Mouse (Mus musculus) limb, embryonic 11.5 days (tissue): Measurements from ENCODE around the gene Tpi1. TPM values are rescaled to one million over a fixed set of nuclear protein-coding genes. Genes with fewer than 3 reads are reported as not detected.

Experiments
- ATAC-seq: fragments of 200-750 bp; cut with Nextera tagmentation; 2 replicates; pipeline ENCODE4 v1.8.0; 2017; ENCODE audit warnings: low read depth; ENCODE audit not compliant: insufficient number of reproducible peaks, low FRiP score, low TSS enrichment
- DNase-seq: peaks from one replicate; pipeline ENCODE4 v3.0.0-alpha.2; 2015; ENCODE audit warnings: low spot score
- H3K27ac ChIP-seq: fragments of 300-500 bp; sonication (generic); replicated peaks from 2 replicates; pipeline ENCODE4 v1.5.1; 2014; ENCODE audit warnings: low read depth, mild to moderate bottlenecking, low read length
- H3K27me3 ChIP-seq: fragments of 300-500 bp; sonication (generic); 2 replicates; pipeline ENCODE4 v1.6.1; 2014; ENCODE audit warnings: mild to moderate bottlenecking, low read length, mixed read lengths; ENCODE audit not compliant: control insufficient read depth, insufficient read depth
- H3K36me3 ChIP-seq: fragments of 300-500 bp; sonication (generic); 2 replicates; pipeline ENCODE4 v1.6.1; 2014; ENCODE audit warnings: mild to moderate bottlenecking, low read length, moderate library complexity, mixed read lengths; ENCODE audit not compliant: control insufficient read depth, insufficient read depth
- H3K4me1 ChIP-seq: fragments of 300-500 bp; sonication (generic); 2 replicates; pipeline ENCODE4 v1.6.1; 2014; ENCODE audit warnings: low read length, mixed read lengths; ENCODE audit not compliant: control insufficient read depth, insufficient read depth
- H3K4me2 ChIP-seq: fragments of 300-500 bp; sonication (generic); 2 replicates; pipeline ENCODE4 v1.6.1; 2014; ENCODE audit warnings: low read depth, mild to moderate bottlenecking, moderate library complexity; ENCODE audit not compliant: severe bottlenecking
- H3K4me3 ChIP-seq: fragments of 300-500 bp; sonication (generic); 2 replicates; pipeline ENCODE4 v1.5.1; 2014; ENCODE audit warnings: low read depth, low read length
- H3K9ac ChIP-seq: fragments of 300-500 bp; sonication (generic); 2 replicates; pipeline ENCODE4 v1.6.1; 2014; ENCODE audit warnings: mild to moderate bottlenecking, low read length
- H3K9me3 ChIP-seq: fragments of 300-500 bp; sonication (generic); 2 replicates; pipeline ENCODE4 v1.6.1; 2016; ENCODE audit warnings: low read length; ENCODE audit not compliant: control insufficient read depth
- WGBS: fragments of 180-500 bp; shearing (Covaris S2); extraction: QIAGEN DNeasy Blood & Tissue Kit; methylation state at CpG from one replicate; pipeline ENCODE4 v1.1.7; 2014; 5-methylcytosine and 5-hydroxymethylcytosine counted together
- polyA plus RNA-seq: library from polyadenylated mRNA; unstranded; fragments of >200 nt; fragmentation: Nextera tagmentation; extraction: Ambion mirVana; gene quantifications from 2 replicates; pipeline ENCODE4 v1.2.1, GENCODE M21; 2014

The Tpi1 gene
- polyA plus RNA-seq, 1 experiment from 2014 or later, result 825 TPM

DNA sequence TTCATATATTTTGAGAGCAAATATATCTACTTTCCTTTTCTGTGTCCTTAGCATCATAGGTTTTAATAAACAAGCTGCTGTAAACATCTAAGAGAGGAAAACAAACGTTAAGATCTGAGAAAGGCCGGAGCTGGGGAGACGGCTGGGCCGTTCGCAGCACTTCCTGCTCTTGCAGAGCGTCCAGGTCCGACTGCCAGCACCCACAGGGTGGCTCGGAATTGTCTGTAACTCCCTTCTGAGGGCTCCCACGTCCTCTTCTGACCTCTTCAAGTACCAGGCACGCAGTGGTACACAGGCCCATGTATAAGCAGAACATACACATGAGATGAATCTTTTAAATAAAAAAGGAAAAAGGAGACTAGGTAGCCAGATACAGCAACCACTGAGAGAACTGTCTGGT is 26.4 kb downstream of the Tpi1 start:
- H3K4me2 ChIP-seq, result no peak overlapping the region
- no peaks in the 10 kb centered on the region for H3K36me3 ChIP-seq
- no peaks in the 10 kb centered on the region for H3K4me1 ChIP-seq
- DNase-seq, result no peak
- H3K9me3 ChIP-seq, result no peaks in the 10 kb centered on the region
- H3K27me3 ChIP-seq, result no peaks in the 10 kb centered on the region
- no peak overlapping the region for H3K4me3 ChIP-seq
- no peak overlapping the region for H3K9ac ChIP-seq
- WGBS, result 79% methylated on average over 10 of the region's 10 CpGs
- H3K27ac ChIP-seq, result no peak overlapping the region
- ATAC-seq, result no peak

DNA sequence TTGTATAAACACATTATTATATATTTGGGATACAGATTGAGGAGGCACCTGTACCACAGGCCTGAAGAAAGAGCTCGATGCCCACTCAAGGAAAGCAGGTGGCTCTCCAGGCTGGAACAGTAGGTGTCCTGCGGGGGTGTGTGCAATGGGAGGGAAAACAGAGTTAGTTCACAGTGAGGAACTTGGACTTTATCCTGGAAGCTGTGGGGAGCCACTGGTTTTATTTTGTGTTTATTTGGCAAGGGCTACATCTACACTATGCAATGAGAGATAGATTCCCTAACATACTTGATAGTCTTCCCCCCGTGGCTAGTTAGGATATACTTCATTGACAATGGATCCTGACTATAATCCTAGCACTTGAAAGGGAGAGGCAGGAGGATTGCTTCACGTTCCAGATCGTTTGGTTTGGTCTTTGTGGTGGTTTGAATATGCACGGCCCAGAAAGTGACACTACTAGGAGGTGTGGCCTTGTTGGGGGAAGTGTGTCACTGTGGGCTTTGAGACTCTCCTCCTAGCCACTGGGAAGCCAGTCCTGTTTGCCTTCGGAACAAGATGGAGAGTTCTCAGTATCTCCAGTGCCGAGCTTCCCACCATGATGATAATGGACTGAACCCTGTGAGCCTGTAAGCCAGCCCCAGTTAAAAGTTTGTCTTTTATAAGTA is 27.2 kb downstream of the Tpi1 start:
- H3K4me1 ChIP-seq, result no peaks in the 10 kb centered on the region
- 56% methylated on average over 8 of the region's 8 CpGs for WGBS
- no peak overlapping the region for H3K4me2 ChIP-seq
- no peak overlapping the region for H3K9ac ChIP-seq
- no peak overlapping the region for H3K27ac ChIP-seq
- ATAC-seq, result no peak
- no peak overlapping the region for H3K4me3 ChIP-seq
- DNase-seq, result no peak
- H3K27me3 ChIP-seq, result no peaks in the 10 kb centered on the region
- no peaks in the 10 kb centered on the region for H3K9me3 ChIP-seq
- no peaks in the 10 kb centered on the region for H3K36me3 ChIP-seq

DNA sequence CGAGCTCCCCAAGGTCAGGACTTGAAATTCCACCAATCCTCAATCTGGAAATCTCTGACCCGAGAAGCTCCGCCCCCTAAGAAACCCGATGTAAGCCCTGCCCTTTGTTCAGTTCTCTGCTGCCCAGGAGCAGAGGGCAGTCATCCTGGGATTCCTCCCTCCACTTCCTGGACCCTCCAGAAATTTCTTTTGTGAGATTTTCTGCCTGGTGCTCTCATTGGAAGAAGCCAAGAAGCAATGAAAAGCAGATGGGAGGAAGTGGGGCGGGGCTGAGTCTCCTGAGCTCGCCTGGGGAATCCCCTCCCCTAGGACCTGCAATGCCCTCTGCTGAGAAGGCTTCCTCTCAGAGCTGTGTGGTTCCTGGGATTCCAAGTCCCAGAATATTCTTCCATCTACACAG is 31.7 kb downstream of the Tpi1 start:
- no peaks in the 10 kb centered on the region for H3K9me3 ChIP-seq
- peaks cover 2% of the 10 kb centered on the region; the same call in 1 of the 2 replicates for H3K27me3 ChIP-seq
- H3K9ac ChIP-seq, result no peak overlapping the region
- 0 out of 2 replicates have a peak, but pooled peaks have one; percentile 31 for ATAC-seq
- H3K4me2 ChIP-seq, result no peak overlapping the region
- 19% methylated on average over 6 of the region's 6 CpGs for WGBS
- DNase-seq, result peak; percentile 71
- no peaks in the 10 kb centered on the region for H3K4me1 ChIP-seq
- no peak overlapping the region for H3K27ac ChIP-seq
- no peak overlapping the region for H3K4me3 ChIP-seq
- no peaks in the 10 kb centered on the region for H3K36me3 ChIP-seq

DNA sequence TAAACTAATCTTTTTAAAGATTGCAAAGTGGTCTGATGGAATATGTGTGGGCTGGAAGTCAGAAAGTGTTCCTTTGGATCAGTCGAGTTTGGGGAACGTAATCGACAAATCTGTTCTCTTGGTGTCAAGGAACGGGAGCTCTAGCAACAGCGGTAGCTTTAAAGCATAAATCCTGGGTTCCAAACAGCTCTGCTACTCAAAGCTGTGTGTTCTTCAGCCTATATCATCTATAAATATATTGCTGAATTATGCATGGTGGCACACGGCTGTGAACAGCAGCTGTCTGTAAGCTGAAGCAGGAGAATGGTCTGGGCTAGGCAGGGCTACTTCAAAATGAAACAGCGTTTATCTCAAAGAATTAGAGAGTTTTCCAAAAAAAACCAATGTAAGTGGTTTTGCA is 33.2 kb downstream of the Tpi1 start:
- H3K4me2 ChIP-seq, result no peak overlapping the region
- 88% methylated on average over 7 of the region's 7 CpGs for WGBS

DNA sequence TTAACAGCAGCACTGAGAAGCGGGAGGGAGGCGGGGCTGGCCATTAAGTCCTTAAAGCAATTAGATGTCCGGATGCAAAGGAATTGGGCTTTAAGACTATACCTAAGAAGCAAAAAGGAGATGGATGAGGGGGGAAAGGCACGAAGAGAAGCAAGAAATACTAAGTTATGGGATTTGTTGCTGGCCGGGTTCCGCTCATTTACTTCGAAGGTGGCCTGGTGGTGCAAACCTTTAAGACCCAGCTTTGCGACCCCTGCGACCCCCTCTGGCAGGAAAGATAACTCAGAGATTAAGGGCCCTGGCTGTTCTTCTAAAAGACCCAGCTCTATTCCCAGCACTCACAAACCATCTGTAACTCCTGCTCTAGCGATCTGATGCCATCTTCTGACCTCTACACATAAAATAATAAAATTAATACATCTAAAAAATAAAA is 34.1 kb downstream of the Tpi1 start:
- 4% methylated on average over 10 of the region's 10 CpGs for WGBS
- H3K9me3 ChIP-seq, result no peaks in the 10 kb centered on the region
- peak overlapping the region; percentile 32 for H3K4me3 ChIP-seq
- H3K36me3 ChIP-seq, result no peaks in the 10 kb centered on the region
- peak overlapping the region; percentile 55 for H3K4me2 ChIP-seq
- DNase-seq (no peak), ATAC-seq (no peak)
- H3K9ac ChIP-seq, result 0 out of 2 replicates have a peak overlapping the region, but pooled peaks have one; percentile 28
- H3K27me3 ChIP-seq, result peaks cover 2% of the 10 kb centered on the region; the same call in 1 of the 2 replicates
- no peaks in the 10 kb centered on the region for H3K4me1 ChIP-seq
- no peak overlapping the region for H3K27ac ChIP-seq

More for the DNA sequence above, 33.2 kb downstream of the Tpi1 start:
- ATAC-seq (no peak), DNase-seq (no peak)
- Histone ChIP-seq H3K27ac (no peak overlapping the region), H3K9ac (no peak overlapping the region), H3K36me3 (no peaks in the 10 kb centered on the region), H3K4me3 (no peak overlapping the region), H3K27me3 (peaks cover 2% of the 10 kb centered on the region; the same call in 1 of the 2 replicates), H3K4me1 (no peaks in the 10 kb centered on the region), H3K9me3 (no peaks in the 10 kb centered on the region)

DNA sequence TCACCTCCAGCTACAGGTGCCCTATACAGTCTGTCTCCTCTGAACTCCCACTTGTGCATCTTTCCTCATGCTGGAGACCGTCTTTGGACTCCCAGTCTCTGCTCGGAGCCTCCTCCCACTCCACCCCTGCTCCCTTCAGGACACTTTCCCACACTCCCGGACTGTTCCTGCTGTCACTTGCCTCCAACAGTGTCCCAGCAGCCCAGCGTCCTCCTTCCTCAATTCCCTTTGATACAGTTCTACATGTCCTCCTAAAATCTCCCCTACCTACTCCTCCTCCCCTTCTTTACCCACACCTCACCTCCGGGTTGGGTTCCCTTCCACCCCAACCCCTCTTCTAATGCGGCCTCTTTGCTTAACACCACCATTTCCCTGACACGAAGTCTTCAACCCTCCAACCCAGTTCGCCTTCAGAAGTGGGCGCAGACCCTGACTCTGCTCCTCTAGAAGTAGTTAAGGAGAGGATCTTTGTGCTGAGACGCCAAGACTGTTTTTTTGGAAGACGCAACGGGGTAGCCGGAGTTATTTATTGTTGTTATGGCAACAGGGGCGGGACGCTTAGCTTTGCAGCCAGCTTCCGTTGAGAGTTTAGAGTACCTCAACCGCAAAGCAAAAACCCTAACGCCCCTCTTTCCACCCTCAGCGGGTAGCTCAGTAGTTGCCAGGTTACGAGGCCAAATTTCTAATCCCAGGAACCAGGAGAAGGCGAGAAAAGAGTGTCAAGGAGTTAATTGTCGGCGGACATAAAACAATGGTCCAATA is 34.7 kb downstream of the Tpi1 start, which contains the start of gene Lrrc23:
Gene Lrrc23, minus strand, starts transcription at position 506 of the 762 bp plus-strand sequence.
- DNase-seq, result peak; percentile 76
- Histone ChIP-seq H3K4me2 (peak within 1 kb of the TSS; percentile 55), H3K4me1 (no peaks in the 10 kb centered on the region), H3K36me3 (no peaks in the 10 kb centered on the region), H3K27me3 (peaks cover 2% of the 10 kb centered on the region; the same call in 1 of the 2 replicates), H3K9ac (peak within 1 kb of the TSS; percentile 28), H3K9me3 (no peaks in the 10 kb centered on the region), H3K4me3 (peak within 1 kb of the TSS; percentile 32), H3K27ac (no peak within 1 kb of the TSS)
- 3% methylated on average over 23 of the region's 23 CpGs for WGBS
- ATAC-seq, result peak; percentile 18; the same call in 1 of the 2 replicates

DNA sequence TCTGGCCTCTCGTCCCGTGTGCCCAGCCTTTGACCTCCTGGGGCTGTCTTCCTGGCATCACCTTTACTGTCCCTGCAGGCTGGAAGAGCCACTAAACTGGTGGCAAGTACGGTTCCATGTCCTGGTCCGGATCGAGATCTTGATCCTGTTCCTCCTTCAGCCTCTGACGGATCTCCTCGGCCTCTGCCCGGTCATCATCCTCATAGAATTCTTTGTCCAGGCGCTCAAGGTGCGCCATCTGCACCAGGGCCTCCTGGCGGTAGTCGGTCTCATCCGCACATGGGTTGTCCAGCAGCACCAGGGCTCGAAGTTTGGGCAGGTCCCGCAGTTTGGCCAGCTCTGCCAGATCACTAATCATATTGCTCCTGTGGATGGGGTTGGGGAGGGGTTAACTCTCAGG is 43.6 kb downstream of the Tpi1 start:
- H3K4me3 ChIP-seq, result no peak overlapping the region
- DNase-seq (no peak), ATAC-seq (no peak)
- H3K9me3 ChIP-seq, result no peaks in the 10 kb centered on the region
- H3K9ac ChIP-seq, result 0 out of 2 replicates have a peak overlapping the region, but pooled peaks have one; percentile 1
- H3K4me1 ChIP-seq, result peaks cover 13% of the 10 kb centered on the region; the same call in 1 of the 2 replicates
- peaks cover 25% of the 10 kb centered on the region for H3K27me3 ChIP-seq
- H3K4me2 ChIP-seq, result peak overlapping the region; percentile 7; the same call in 1 of the 2 replicates
- WGBS, result 86% methylated on average over 15 of the region's 15 CpGs
- no peak overlapping the region for H3K27ac ChIP-seq
- no peaks in the 10 kb centered on the region for H3K36me3 ChIP-seq

DNA sequence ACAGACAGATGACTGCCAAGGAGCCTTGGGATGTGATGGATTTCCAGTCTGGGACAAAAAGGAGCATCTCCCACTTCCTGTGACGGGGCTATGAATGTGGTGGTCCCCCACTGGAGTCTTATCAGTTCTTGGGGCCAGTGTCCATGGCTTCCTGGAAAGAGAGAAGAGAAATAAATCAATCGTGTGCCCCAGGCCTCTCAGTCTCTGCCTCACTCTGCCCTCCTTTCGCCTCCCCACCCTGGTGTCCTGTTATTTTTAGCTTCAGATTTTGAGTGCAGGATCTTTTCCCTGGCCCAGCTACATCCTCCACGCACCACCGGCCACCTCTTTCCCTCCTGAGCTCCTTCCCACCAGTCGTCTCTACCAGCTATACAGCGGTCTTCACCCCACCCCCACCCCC is 44.1 kb downstream of the Tpi1 start:
- DNase-seq (no peak), ATAC-seq (no peak)
- H3K27ac ChIP-seq, result no peak overlapping the region
- H3K9me3 ChIP-seq, result no peaks in the 10 kb centered on the region
- H3K4me1 ChIP-seq, result peaks cover 13% of the 10 kb centered on the region; the same call in 1 of the 2 replicates
- H3K27me3 ChIP-seq, result peaks cover 25% of the 10 kb centered on the region
- peak overlapping the region; percentile 50; the same call in 1 of the 2 replicates for H3K9ac ChIP-seq
- peak overlapping the region; percentile 91 for H3K4me2 ChIP-seq
- H3K4me3 ChIP-seq, result peak overlapping the region; percentile 44
- WGBS, result 55% methylated on average over 7 of the region's 7 CpGs
- H3K36me3 ChIP-seq, result no peaks in the 10 kb centered on the region
